Mouse (Mus musculus): Measurements from ENCODE around the gene Parp3.

DNA sequence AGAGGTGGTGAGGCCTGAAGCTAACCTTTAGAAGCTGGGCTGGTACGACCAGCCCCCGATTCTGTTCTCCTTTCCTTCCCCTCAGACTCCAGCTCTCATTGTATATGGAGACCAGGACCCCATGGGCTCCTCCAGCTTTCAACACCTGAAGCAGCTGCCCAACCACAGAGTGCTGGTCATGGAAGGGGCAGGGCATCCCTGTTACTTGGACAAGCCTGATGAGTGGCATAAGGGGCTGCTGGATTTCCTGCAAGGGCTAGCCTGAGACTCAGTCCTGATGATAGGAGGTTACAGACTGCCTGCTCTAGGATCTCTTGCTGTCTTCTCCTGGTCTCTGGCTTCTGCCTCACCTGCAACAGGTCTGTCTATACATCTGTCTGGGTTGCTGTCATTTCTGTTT lies 24.9 kb downstream of the Parp3 start:
- TF ChIP-seq CTCF (IDR thresholded peaks at IDR 0.05; ENCODE audit: low read depth) (no peak), EP300 (IDR thresholded peaks at IDR 0.05; ENCODE audit: low read depth) (no peak)
